31 mouse cellular contexts compared by ENCODE assay signal in genomic region chr5:29712906-29713305, GRCm38 (mm10). TPM values are rescaled to one million over a fixed set of nuclear protein-coding genes. Genes with fewer than 3 reads are reported as not detected.
"Had no signal": no experiment of that assay in that cellular context is flagged by ENCODE, and none has a peak within 500 bp of the region (broad histone marks: within the 10 kb centered on the region; RNA-seq: fewer than 3 reads in every experiment).

No protein-coding gene starts in this region.

- H3K4me3 ChIP-seq: embryonic facial prominence, embryonic 10.5 days; embryonic facial prominence, embryonic 12.5 days; embryonic facial prominence, embryonic 13.5 days; embryonic facial prominence, embryonic 15.5 days; erythroblast, embryonic 14.5 days; forebrain, embryonic 10.5 days; forebrain, embryonic 12.5 days; forebrain, embryonic 13.5 days; forebrain, embryonic 15.5 days; gastrocnemius, adult 2 months; heart, adult 2 months; heart, embryonic 10.5 days had no signal

- H3K27me3 ChIP-seq: embryonic facial prominence, embryonic 12.5 days; embryonic facial prominence, embryonic 13.5 days; embryonic facial prominence, embryonic 15.5 days; forebrain, embryonic 12.5 days; forebrain, embryonic 13.5 days; forebrain, embryonic 15.5 days had no signal

- H3K4me2 ChIP-seq: embryonic facial prominence, embryonic 12.5 days; embryonic facial prominence, embryonic 13.5 days; embryonic facial prominence, embryonic 15.5 days; forebrain, embryonic 12.5 days; forebrain, embryonic 13.5 days; forebrain, embryonic 15.5 days had no signal

- H3K36me3 ChIP-seq: embryonic facial prominence, embryonic 10.5 days; embryonic facial prominence, embryonic 12.5 days; embryonic facial prominence, embryonic 13.5 days; embryonic facial prominence, embryonic 15.5 days; forebrain, embryonic 10.5 days; forebrain, embryonic 12.5 days; forebrain, embryonic 15.5 days; heart, embryonic 10.5 days had no signal

- H3K9ac ChIP-seq: embryonic facial prominence, embryonic 12.5 days; embryonic facial prominence, embryonic 13.5 days; embryonic facial prominence, embryonic 15.5 days; forebrain, embryonic 12.5 days; forebrain, embryonic 13.5 days; forebrain, embryonic 15.5 days; forebrain, postnatal 0 days had no signal

- H3K9me3 ChIP-seq: embryonic facial prominence, embryonic 10.5 days; embryonic facial prominence, embryonic 12.5 days; embryonic facial prominence, embryonic 13.5 days; embryonic facial prominence, embryonic 15.5 days; forebrain, embryonic 10.5 days; forebrain, embryonic 12.5 days; forebrain, embryonic 13.5 days; forebrain, embryonic 15.5 days; heart, embryonic 10.5 days had no signal

- ATAC-seq: forebrain, embryonic 13.5 days; forebrain, embryonic 14.5 days; forebrain, embryonic 15.5 days; forebrain, embryonic 16.5 days; forebrain, postnatal 0 days had no signal

- H3K4me1 ChIP-seq: forebrain, embryonic 12.5 days; forebrain, embryonic 13.5 days; forebrain, embryonic 15.5 days had no signal

- DNase-seq: cerebellum, adult 9-11 months; cerebellum, postnatal 10 days; cerebellum, postnatal 14 days; cerebellum, postnatal 25 days; cerebellum, postnatal 36 days; embryo, embryonic 11 days; forebrain, postnatal 0 days; gastrocnemius, adult 2 months; gastrocnemius, postnatal 10 days; gastrocnemius, postnatal 14 days; gastrocnemius, postnatal 25 days; gastrocnemius, postnatal 36 days; heart, adult 11 months; heart, adult 18-20 months; heart, adult 2 months had no signal

- H3K27ac ChIP-seq: embryonic facial prominence, embryonic 10.5 days; embryonic facial prominence, embryonic 12.5 days; embryonic facial prominence, embryonic 13.5 days; embryonic facial prominence, embryonic 15.5 days; forebrain, embryonic 10.5 days; forebrain, embryonic 12.5 days; forebrain, embryonic 13.5 days; forebrain, embryonic 15.5 days; gastrocnemius, adult 2 months; heart, adult 2 months; heart, embryonic 10.5 days had no signal

RNA-seq across cellular contexts. Expression of gene Gm5129, which starts 22.8 kb away (rescaled TPM):
- polyA plus RNA-seq: cortical plate, adult 2 months; embryonic facial prominence, embryonic 10.5 days; embryonic facial prominence, embryonic 11.5 days; embryonic facial prominence, embryonic 12.5 days; embryonic facial prominence, embryonic 13.5 days; embryonic facial prominence, embryonic 15.5 days; erythroblast, embryonic 14.5 days; forebrain, embryonic 10.5 days; forebrain, embryonic 11.5 days; forebrain, embryonic 12.5 days; forebrain, embryonic 13.5 days; forebrain, embryonic 14.5 days; forebrain, embryonic 15.5 days; forebrain, embryonic 16.5 days; forebrain, postnatal 0 days; frontal cortex, adult 2 months; heart, adult 2 months; heart, embryonic 10.5 days had no signal
